Mouse (Mus musculus) right cerebral cortex, postnatal 36 days (tissue): Measurements from ENCODE around the gene Usp24.

Experiments used
- DNase-seq, 2 experiments: peaks; one replicate each; pipeline ENCODE4 v3.0.0; 2022; ENCODE audit warnings: low spot score in 2 of 2, mixed read lengths in 1 of 2

Usp24 gene

GRCm38 (mm10) chr4:106429106-106429505, 113.1 kb downstream of the Usp24 start:
- DNase-seq = no peak

GRCm38 (mm10) chr4:106430431-106430830, 114.4 kb downstream of the Usp24 start:
- DNase-seq = no peak

GRCm38 (mm10) chr4:106435426-106435825, 119.4 kb downstream of the Usp24 start:
- no peak for DNase-seq

DNA sequence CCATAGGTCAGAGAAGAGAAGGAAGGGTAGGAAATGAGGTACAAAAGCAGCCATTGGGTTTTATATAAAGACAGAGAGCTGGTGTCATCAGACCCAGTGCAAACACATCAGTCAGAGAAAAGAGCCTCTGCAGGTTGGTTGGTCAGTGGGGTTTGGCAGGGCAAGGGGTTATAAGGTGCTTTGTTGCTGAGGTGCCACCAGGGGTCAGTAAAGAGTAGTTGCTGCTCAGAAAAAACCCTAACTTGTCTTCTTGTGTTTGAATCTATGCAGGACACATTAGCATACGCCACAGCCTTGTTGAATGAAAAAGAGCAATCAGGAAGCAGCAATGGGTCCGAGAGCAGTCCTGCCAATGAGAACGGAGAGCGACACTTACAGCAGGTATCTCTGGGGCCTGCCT, 120.5 kb downstream of the Usp24 start:
- DNase-seq = no peak

GRCm38 (mm10) chr4:106437207-106437606, 121.2 kb downstream of the Usp24 start:
- peak in 1 of 2 experiments; percentile 45 for DNase-seq

GRCm38 (mm10) chr4:106438763-106439162, 122.8 kb downstream of the Usp24 start:
- peak in 1 of 2 experiments; percentile 56 for DNase-seq

DNA sequence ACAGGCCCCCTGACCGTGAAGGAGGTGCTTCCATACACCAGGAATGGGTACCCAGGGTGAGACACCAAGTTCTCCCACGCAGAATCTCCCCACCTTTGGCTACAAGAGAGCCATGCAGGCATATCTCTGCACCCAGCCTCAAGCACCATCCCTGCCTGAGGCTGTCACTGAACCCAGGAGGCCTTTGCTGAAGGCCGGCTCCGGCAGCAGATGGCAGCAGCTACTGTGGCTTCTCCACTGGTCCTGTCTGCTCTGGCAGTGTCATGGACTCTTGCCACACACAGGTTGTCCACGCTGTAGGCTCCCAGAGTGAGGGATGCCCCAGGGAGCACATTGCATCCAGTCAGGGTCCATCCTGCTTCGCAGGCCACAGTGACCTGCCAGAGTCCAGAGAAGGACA, 127.2 kb downstream of the Usp24 start:
- no peak for DNase-seq

- no peak for DNase-seq
Observed at GRCm38 (mm10) chr4:106449306-106449705, 133.3 kb downstream of the Usp24 start.

DNA sequence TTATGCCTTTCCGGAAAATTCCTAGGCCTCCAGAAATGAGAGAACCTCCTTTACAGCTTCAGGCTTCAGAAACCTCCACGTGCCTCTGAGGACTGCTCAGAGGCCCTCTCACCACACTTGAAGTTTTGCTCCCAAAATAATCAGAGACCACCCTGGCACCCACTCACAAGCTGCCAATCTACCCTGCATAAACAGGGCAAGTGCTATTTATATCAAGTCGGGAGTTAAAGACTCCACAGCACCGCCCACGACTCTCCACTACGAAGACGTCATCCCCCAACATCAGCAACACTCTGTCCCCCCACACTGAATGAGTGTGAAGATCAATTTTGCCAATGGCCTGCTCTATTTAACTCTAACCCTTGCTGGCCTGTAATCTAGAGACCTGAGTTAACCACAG, 136.4 kb downstream of the Usp24 start:
- DNase-seq = peak in 1 of 2 experiments; percentile 59

DNA sequence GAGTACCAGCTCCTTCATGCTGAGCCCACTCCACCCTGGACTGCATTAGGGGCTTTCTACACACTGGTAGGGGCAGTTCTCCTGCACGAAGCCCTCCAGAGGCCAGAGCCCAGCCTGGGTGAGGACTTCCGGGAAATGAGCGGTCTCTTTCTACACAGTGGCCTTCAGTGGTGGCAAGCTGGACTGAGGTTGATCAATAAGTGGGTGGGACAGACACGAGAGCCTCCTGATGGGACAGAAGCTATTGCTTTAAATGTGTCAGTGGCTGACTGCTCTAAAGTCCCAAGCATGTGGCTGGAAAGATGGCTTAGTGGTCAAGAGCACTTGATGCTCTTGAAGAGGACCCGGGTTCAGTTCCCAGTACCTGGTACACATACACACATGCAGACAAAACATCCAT, 137.1 kb downstream of the Usp24 start:
- no peak for DNase-seq

DNA sequence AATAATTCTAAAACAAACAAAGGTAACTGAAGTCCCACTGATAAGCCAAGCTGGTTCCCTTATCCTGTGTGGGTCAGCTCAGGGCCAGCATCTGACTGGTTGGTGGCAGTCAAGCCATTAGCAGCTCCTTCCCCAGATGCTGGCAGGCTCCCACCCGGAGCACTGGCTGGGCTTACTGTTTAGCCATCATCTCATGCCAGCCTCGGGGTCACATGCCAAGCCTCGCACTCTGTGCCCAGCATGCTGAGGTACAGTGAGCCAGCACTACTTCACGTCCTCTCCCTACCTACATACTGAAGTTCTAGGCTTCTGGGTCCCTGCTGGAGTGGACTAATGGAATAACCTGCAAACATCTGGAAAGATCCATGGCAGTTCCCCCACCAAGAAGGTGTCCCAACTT, 137.5 kb downstream of the Usp24 start:
- no peak for DNase-seq

DNA sequence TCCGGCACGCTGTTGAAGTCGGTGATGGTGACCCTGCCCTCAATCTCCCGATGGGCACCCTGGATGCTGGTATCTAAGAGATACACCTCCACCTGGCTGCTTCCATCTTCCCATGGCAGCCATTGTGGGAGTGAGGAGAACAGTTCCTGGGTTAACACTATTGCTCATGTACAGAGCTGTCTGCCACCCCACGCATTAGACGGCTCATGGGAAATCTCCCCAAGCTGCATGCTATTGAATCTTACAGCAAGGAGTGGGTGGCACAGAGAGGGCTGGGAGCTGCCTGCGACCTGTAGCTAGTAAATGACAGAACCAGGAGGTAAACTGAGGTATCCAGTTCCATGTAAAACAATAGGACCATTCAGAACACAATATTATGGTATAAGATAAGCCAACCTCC, 138.5 kb downstream of the Usp24 start:
- no peak for DNase-seq

DNA sequence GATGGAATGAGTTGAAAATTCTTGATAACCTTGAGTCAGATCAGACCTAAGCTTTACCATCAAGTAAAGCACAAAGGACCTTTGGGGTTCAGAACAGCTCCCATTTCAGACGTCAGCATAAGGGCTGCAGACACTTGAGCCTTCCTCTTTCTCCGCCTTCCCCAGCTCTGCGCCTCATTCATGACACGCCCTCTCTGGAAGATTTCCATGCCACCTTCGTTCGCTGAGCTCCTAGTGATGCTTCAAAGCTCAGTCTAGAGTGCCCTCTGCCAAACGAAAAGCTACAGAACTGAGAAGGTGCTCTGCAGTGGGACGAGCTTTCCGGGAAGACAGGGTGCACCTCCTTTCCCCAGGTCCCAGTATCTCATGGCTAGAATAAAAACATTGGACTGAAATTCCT, 146.0 kb downstream of the Usp24 start:
- no peak for DNase-seq

- DNase-seq = no peak
Observed at GRCm38 (mm10) chr4:106462524-106462923, 146.5 kb downstream of the Usp24 start.

- no peak for DNase-seq
Observed at GRCm38 (mm10) chr4:106463174-106463801, 147.3 kb downstream of the Usp24 start.

DNA sequence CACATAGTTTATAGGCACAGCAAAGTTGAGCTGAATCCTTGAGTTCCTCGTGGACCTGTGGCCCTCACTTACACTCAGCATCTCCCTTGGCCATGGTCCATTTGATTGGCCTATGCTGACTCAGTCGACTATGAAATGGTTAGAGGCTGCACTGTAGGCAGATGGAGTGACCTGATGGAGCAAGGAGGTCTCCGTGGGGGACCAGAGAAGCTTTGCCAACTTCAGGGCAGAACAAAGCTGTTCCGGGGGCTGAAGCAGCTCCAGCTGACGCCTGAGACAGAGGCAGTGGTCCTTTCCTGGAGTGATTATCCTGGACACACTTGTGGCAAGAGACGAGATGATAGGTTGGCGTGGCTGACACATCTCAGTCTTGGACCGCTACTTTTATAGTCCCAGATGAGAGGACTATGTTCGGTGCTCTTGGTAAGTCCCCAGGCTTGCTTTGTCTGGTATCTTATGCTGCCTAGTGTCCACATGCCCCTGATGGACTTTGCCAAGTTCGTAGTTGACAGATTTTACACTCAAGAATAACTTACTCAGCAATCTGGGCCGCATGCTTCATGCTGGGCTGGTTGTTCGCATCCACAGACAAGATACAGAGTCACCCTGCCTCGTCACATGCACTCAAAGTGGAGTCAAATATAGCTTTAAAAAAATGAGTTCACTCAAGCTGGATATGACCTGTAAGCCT, 151.6 kb downstream of the Usp24 start:
- no peak for DNase-seq

GRCm38 (mm10) chr4:106470921-106471320, 154.9 kb downstream of the Usp24 start:
- no peak for DNase-seq

DNA sequence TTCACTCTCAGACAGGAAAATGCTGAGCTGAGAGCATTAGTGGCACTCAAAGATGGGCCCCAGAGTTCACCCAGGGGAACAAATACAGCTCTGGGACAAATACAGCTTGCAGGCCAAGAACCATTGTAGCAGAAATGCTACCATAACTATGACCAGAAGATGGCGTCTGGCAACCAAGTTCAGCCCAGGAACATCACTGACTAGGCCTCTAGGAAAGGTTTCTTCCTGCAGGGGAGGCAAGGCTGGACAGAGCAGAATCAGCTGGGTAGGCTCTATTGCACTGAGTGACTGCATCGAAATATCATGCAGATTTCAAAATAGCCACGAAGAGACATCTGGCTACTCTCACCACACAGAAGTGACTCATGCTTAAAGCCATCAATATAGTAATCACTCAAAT, 156.3 kb downstream of the Usp24 start:
- peak; percentile 60 to 61 for DNase-seq

GRCm38 (mm10) chr4:106474241-106474640, 158.2 kb downstream of the Usp24 start:
- peak; percentile 38 to 53 for DNase-seq

- DNase-seq = no peak
Observed at GRCm38 (mm10) chr4:106480545-106480944, 164.5 kb downstream of the Usp24 start.

- no peak for DNase-seq
Observed at GRCm38 (mm10) chr4:106483215-106483727, 167.3 kb downstream of the Usp24 start.

DNA sequence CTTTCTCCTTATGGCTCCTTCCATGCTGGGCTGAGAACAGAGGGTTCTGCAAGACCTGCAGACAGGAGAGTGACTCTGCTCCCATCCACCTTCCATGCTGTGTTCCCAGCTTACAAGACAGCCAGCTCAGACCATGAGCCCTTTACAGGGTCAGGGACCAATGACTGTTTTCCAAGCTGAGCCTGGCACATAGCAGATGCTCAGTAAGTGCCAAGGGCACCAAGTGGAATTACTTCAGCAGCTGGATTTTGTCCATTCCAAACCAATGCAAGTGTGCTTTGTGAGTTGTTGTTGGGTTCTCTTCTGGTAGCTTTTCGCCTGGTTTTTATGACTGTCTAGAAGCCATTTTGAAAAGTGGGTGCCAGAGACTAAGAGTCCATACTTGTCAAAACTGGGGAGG, 167.8 kb downstream of the Usp24 start:
- DNase-seq = no peak

GRCm38 (mm10) chr4:106490620-106491019, 174.6 kb downstream of the Usp24 start:
- DNase-seq = no peak
